Mouse (Mus musculus) stomach, postnatal 0 days (tissue): ENCODE results near the gene Iqcj. TPM values are rescaled to one million over a fixed set of nuclear protein-coding genes. Genes with fewer than 3 reads are reported as not detected.

Experiments
- ATAC-seq: fragments of 200-750 bp; cut with Nextera tagmentation; 2 replicates; pipeline ENCODE4 v1.8.0; 2017; ENCODE audit not compliant: low FRiP score, low TSS enrichment
- DNase-seq: peaks from one replicate; pipeline ENCODE4 v3.0.0-alpha.2; 2016; ENCODE audit warnings: low spot score
- H3K27ac ChIP-seq: fragments of 300-500 bp; sonication (generic); replicated peaks from 2 replicates; pipeline ENCODE4 v1.5.1; 2014; ENCODE audit warnings: mild to moderate bottlenecking, control low read depth
- H3K27me3 ChIP-seq: fragments of 300-500 bp; sonication (generic); 2 replicates; pipeline ENCODE4 v1.6.1; 2014; ENCODE audit warnings: low read length; ENCODE audit not compliant: control insufficient read depth, insufficient read depth
- H3K36me3 ChIP-seq: fragments of 300-500 bp; sonication (generic); 2 replicates; pipeline ENCODE4 v1.6.1; 2014; ENCODE audit warnings: low read length, mixed read lengths; ENCODE audit not compliant: control insufficient read depth, insufficient read depth
- H3K4me1 ChIP-seq: fragments of 300-500 bp; sonication (generic); replicated peaks from 2 replicates; pipeline ENCODE4 v1.6.1; 2014; ENCODE audit warnings: antibody characterized with exemption; ENCODE audit not compliant: control insufficient read depth, insufficient read depth
- H3K4me2 ChIP-seq: fragments of 300-500 bp; sonication (generic); replicated peaks from 2 replicates; pipeline ENCODE4 v1.6.1; 2014; ENCODE audit warnings: low read depth, mild to moderate bottlenecking, control low read depth, moderate library complexity
- H3K4me3 ChIP-seq: fragments of 300-500 bp; sonication (generic); 2 replicates; pipeline ENCODE4 v1.5.1; 2014; ENCODE audit warnings: low read depth, low read length, control low read depth
- H3K9ac ChIP-seq: fragments of 300-500 bp; sonication (generic); 2 replicates; pipeline ENCODE4 v1.6.1; 2014; ENCODE audit warnings: mild to moderate bottlenecking, low read length, control low read depth, mixed read lengths
- H3K9me3 ChIP-seq: fragments of 300-500 bp; sonication (generic); 2 replicates; pipeline ENCODE4 v1.6.1; 2016; ENCODE audit warnings: low read length; ENCODE audit not compliant: control insufficient read depth
- CTCF ChIP-seq: IDR thresholded peaks from 2 replicates; pipeline ENCODE4 v1.5.1; 2016; ENCODE audit warnings: antibody characterized with exemption, low read depth, mild to moderate bottlenecking, moderate library complexity
- EP300 ChIP-seq: optimal IDR thresholded peaks from 2 replicates; pipeline ENCODE3; 2016; ENCODE audit warnings: antibody characterized with exemption
- WGBS: fragments of 180-500 bp; shearing (Covaris S2); extraction: QIAGEN DNeasy Blood & Tissue Kit; methylation state at CpG from one replicate; pipeline ENCODE4 v1.1.7; 2014; 5-methylcytosine and 5-hydroxymethylcytosine counted together
- polyA plus RNA-seq: library from polyadenylated mRNA; unstranded; fragments of >200 nt; fragmentation: Nextera tagmentation; extraction: Ambion mirVana; gene quantifications from 2 replicates; pipeline ENCODE4 v1.2.1, GENCODE M21; 2015

Gene Iqcj
- polyA plus RNA-seq, 1 experiment from 2014 or later: not detected

DNA sequence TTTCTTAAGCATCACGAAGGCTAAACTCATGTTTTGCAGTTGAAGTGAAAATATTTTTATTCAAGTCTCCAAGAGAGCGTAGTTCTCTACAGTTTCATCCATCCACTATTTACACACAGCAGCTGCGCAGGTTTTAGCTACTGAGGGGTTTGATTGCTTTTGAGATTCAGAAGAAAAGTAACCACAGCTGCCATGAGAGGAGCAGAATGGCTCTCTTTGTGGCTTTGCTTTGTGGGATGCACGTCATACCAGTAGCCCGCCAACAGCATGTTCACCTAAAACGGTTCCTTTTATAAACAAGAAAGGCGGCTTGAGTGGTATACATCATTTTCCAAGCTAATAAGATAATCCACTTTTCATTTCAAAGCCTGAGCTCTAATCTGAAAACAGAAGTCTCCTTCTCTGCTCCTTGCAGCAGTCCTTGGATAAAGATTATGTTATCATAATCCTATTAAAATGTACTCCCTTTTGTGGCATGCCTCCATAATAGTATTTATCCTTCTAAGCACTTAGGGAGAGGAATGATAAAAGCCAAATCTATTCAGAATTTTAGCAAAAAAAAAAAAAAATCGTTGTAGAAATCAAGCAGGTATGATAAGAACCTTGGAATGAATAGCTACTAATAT is 26.7 kb downstream of the Iqcj start:
- DNase-seq (no peak), ATAC-seq (no peak)
- 39% methylated on average over 8 of the region's 8 CpGs for WGBS
- Histone ChIP-seq H3K4me2 (no peak overlapping the region), H3K27ac (no peak overlapping the region), H3K4me3 (no peak overlapping the region), H3K9ac (no peak overlapping the region), H3K36me3 (no peaks in the 10 kb centered on the region), H3K27me3 (no peaks in the 10 kb centered on the region), H3K9me3 (no peaks in the 10 kb centered on the region), H3K4me1 (no peaks in the 10 kb centered on the region)
- TF ChIP-seq EP300: no peak
- TF ChIP-seq CTCF: no peak

DNA sequence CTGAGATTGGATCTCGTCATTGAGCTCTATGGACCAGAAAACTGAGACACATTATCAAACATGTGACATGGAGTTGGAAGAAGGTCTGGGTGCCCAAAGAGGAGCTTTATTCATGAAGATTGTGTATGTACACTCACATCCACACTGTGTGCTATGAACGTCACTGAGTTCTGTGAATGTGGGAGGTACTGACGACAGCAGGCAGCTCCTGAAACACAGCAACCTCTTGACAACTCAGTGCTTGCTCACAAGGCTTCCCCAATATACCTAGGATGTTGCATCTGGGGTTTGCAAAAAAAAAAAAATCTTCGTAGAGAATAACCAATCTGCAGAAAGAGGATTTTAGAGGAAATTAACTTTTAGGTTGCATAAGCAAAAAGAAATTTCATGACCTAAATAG is 31.1 kb downstream of the Iqcj start:
- DNase-seq: no peak
- Histone ChIP-seq H3K36me3 (no peaks in the 10 kb centered on the region), H3K9ac (no peak overlapping the region), H3K27ac (no peak overlapping the region), H3K4me3 (no peak overlapping the region), H3K4me2 (no peak overlapping the region), H3K27me3 (no peaks in the 10 kb centered on the region), H3K4me1 (no peaks in the 10 kb centered on the region), H3K9me3 (no peaks in the 10 kb centered on the region)
- ATAC-seq: no peak
- TF ChIP-seq CTCF (no peak), EP300 (no peak)
- 76% methylated on average over 4 of the region's 4 CpGs for whole genome bisulfite sequencing

GRCm38 (mm10) chr3:67925453-67925852 is 33.4 kb downstream of the Iqcj start:
- Histone ChIP-seq H3K4me1 (no peaks in the 10 kb centered on the region), H3K27me3 (no peaks in the 10 kb centered on the region), H3K9ac (no peak overlapping the region), H3K36me3 (no peaks in the 10 kb centered on the region), H3K4me3 (no peak overlapping the region), H3K4me2 (no peak overlapping the region), H3K27ac (no peak overlapping the region), H3K9me3 (no peaks in the 10 kb centered on the region)
- TF ChIP-seq CTCF (no peak), EP300 (no peak)
- WGBS: 63% methylated on average over 2 of the region's 2 CpGs
- ATAC-seq (no peak), DNase-seq (no peak)

DNA sequence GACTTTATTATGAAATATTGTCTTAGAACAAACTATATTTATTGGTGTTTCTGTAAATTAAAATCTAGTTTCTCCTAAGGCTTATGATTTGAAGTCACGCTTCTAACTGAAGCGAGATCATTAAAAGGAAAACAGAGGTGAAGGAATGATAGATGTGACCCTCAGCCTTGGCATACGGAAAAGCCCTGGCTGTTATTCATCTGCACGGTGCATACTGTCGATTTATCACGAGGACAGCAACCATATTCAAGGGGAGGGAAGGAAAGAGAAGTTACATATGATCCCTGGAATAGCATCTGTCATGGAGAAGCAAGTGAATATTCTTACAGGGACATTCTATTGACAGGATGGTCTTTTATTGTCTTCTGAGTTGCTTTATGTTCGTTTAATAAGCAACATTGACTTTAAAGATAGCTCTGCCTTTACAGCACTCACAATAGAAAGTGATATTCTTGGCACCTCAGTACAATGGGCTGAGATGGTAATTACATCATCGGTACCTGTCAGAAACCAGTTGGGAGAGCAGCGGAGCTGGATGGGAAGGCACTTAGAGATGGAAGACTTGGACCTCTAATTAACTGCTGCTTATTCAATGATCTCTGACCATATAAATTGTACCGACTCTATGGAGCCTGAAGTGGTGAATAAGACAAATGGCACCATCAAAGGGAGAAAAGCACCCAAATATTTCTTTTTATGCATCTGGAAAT is 38.6 kb downstream of the Iqcj start:
- no peak overlapping the region for H3K4me2 ChIP-seq
- no peaks in the 10 kb centered on the region for H3K27me3 ChIP-seq
- no peak overlapping the region for H3K4me3 ChIP-seq
- no peak for ATAC-seq
- no peak overlapping the region for H3K9ac ChIP-seq
- no peaks in the 10 kb centered on the region for H3K4me1 ChIP-seq
- no peaks in the 10 kb centered on the region for H3K9me3 ChIP-seq
- H3K27ac ChIP-seq: no peak overlapping the region
- no peak for DNase-seq
- 68% methylated on average over 10 of the region's 10 CpGs for WGBS
- H3K36me3 ChIP-seq: no peaks in the 10 kb centered on the region
- TF ChIP-seq CTCF: no peak
- no peak for TF ChIP-seq EP300

GRCm38 (mm10) chr3:67931181-67931580 is 39.2 kb downstream of the Iqcj start:
- Histone ChIP-seq H3K4me2 (no peak overlapping the region), H3K4me1 (no peaks in the 10 kb centered on the region), H3K36me3 (no peaks in the 10 kb centered on the region), H3K4me3 (no peak overlapping the region), H3K27me3 (no peaks in the 10 kb centered on the region), H3K9me3 (no peaks in the 10 kb centered on the region), H3K9ac (no peak overlapping the region), H3K27ac (no peak overlapping the region)
- no peak for ATAC-seq
- WGBS: 94% methylated on average over 8 of the region's 8 CpGs
- TF ChIP-seq EP300 (no peak), CTCF (no peak)
- DNase-seq: no peak

- DNase-seq (no peak), ATAC-seq (no peak)
- Histone ChIP-seq H3K4me1 (no peaks in the 10 kb centered on the region), H3K27me3 (no peaks in the 10 kb centered on the region), H3K9ac (no peak overlapping the region), H3K27ac (no peak overlapping the region), H3K4me3 (no peak overlapping the region), H3K36me3 (no peaks in the 10 kb centered on the region), H3K9me3 (no peaks in the 10 kb centered on the region), H3K4me2 (no peak overlapping the region)
- WGBS: 64% methylated on average over 3 of the region's 3 CpGs
- TF ChIP-seq EP300 (no peak), CTCF (no peak)
Measured at GRCm38 (mm10) chr3:67931914-67932313, 39.9 kb downstream of the Iqcj start.
